Mouse (Mus musculus) ES-Bruce4 (cell line): ENCODE measurements around the gene 1810009A15Rik.
"Not testable (repeated sequence)": the region's sequence is repeated elsewhere in the genome, so short reads cannot be mapped to it uniquely, and the experiment has no call there.

Source experiments
- EP300 ChIP-seq: IDR thresholded peaks from 2 replicates; pipeline ENCODE4 v1.6.1; 2011; ENCODE audit warnings: low read depth, low read length; ENCODE audit not compliant: insufficient read depth
- POLR2A ChIP-seq: IDR thresholded peaks from one replicate; pipeline ENCODE4 v1.8.1; 2011; ENCODE audit warnings: low read length; ENCODE audit not compliant: insufficient read depth

DNA sequence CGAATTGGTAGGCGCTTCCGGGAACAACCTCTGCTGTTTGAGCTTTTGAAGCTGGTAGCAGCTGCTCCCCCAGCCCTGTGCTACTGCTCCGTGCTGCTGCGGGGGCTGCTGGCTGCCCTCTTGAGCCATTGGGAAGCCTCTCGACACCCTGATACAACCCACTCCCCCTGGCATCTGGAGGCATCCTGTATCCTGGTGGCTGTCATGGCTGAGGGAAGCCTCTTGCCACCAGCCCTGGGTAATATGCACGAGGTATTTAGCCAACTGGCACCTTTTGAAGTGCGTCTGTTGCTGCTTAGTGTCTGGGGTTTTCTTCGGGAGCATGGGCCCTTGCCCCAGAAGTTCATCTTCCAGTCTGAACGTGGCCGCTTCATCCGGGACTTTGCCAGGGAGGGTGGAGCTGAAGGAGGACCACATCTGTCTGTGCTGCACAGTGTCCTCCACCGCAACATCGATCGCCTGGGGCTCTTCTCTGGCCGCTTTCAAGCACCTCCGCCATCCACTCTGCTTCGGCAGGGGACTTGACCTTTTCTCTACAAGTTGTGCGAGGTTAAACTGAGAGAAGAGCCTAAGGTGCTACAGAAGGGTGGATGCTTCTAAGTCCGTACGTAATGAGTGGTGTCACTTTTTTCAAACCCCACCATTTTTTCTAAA lies 8.7 kb downstream of the 1810009A15Rik start:
- not testable (repeated sequence) for TF ChIP-seq POLR2A, EP300
